Mouse (Mus musculus) 3134 (cell line): ENCODE results near the gene Tnnt1.

Source experiments
- DNase-seq: peaks from one replicate; pipeline ENCODE4 v3.0.0-alpha.2; 2011; ENCODE audit warnings: low spot score; ENCODE audit not compliant: insufficient read length; ENCODE audit errors: extremely low read depth

The Tnnt1 gene

DNA sequence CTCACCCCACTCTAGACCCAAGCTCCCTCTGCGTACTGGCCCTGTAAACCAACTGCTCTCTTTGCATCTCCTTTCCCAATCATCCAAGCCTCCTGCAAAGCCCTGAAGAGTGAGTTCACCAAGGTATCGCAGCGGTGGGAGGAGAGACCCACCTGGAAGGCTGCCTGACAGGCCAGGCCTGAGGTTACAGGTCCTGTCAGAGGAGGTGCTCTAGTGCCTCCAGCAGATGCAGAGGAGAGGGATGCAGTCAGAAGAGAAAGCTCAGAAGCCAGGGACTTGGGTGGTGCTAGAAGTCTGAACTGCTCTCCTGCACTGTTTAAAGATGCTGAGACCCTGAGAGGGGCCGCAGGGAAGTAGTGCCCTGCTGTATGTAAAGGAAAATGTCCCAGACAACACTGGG is 17.1 kb downstream of the Tnnt1 start:
- no peak for DNase-seq

DNA sequence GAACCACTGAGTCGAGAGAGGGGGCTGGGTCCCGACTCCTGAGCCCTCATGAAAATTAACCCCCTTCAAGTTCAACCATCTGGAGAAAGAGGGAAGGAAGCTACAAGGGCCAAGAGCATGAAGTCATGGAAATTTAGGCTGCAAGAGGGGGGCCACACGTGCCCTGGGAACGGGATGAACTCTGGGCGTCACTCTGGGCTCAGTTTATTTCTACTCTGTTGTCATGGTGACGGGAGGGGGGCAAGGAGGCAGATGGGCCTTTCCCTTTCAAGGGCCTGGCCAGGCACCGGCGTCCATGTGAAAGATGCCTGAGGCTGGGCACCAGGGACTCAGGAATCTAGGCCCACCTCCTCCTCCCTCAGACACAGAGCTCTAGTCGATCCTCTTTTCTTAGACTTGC is 17.9 kb downstream of the Tnnt1 start:
- DNase-seq, result no peak

GRCm38 (mm10) chr7:4497271-4497903 is 18.8 kb downstream of the Tnnt1 start:
- DNase-seq, result no peak

DNA sequence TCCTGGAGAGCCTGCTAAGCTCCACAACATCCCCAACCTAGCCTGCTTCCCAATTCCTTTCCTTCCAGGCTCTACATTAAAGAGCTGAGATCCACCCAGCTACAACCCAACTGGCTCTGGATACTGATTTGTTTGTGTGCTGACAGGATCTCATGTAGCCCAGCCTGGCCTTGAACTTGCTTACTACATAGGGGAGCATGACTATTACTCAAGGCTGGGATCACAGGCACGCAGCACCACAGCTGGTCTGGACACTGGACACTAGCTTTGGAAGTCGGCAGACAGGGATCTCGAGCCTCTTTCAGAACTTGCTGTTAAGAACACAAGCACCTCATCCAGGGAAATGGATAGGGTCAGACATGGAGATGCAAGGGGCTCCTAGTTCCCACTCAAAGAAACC is 19.7 kb downstream of the Tnnt1 start:
- DNase-seq, result no peak

- DNase-seq, result no peak
Measured at GRCm38 (mm10) chr7:4493991-4494390, 22.2 kb downstream of the Tnnt1 start.

- no peak for DNase-seq
Measured at GRCm38 (mm10) chr7:4492284-4493224, 23.6 kb downstream of the Tnnt1 start.

GRCm38 (mm10) chr7:4491308-4491707 is 24.9 kb downstream of the Tnnt1 start:
- DNase-seq, result no peak

GRCm38 (mm10) chr7:4482281-4482680 is 33.9 kb downstream of the Tnnt1 start:
- no peak for DNase-seq

- no peak for DNase-seq
Measured at GRCm38 (mm10) chr7:4479674-4480073, 36.5 kb downstream of the Tnnt1 start.

DNA sequence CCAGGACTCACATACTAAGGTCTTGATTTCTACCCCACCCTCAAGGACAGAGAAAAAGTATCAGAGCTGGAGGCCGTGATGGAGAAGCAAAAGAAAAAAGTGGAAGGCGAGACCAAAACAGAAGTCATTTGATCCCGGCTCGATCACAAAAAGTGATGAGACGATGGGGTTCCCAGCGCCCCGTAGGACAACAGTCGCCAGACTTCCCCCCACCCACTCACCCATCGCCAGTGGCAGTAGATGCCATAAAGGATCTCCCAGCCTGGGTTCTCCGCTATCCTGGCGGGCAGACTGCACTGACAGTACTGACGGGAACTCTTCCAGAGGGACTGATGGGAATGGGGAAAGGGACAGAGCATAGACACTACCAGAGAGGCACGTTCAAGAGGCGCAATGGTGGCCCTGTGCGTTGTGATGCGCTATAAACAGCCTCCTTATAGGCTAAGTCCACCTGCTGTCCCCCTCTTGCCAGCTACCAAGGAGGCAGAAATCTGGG is 37.3 kb downstream of the Tnnt1 start:
- DNase-seq, result no peak

- DNase-seq, result no peak
Measured at GRCm38 (mm10) chr7:4478021-4478795, 38.0 kb downstream of the Tnnt1 start.

GRCm38 (mm10) chr7:4473940-4474339 is 42.2 kb downstream of the Tnnt1 start:
- no peak for DNase-seq

DNA sequence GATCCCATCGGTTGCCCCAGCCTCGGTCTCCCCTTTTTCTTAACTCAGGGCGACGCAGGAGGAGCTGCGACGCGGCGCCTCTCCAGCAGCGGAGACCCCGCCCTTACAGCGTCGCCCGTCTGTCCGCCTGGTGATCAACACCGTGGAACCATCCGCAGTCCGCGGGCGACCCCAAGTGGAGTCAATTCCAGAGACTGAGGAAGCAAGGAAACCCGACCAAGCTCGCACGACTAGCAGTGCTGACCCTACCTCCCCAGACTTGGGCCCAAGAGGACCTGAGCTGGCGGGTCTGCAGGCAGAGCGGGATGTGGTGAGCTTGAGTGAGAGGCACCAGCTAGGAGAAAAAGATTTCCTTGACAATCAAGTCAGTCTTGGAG is 45.0 kb downstream of the Tnnt1 start:
- no peak for DNase-seq

DNA sequence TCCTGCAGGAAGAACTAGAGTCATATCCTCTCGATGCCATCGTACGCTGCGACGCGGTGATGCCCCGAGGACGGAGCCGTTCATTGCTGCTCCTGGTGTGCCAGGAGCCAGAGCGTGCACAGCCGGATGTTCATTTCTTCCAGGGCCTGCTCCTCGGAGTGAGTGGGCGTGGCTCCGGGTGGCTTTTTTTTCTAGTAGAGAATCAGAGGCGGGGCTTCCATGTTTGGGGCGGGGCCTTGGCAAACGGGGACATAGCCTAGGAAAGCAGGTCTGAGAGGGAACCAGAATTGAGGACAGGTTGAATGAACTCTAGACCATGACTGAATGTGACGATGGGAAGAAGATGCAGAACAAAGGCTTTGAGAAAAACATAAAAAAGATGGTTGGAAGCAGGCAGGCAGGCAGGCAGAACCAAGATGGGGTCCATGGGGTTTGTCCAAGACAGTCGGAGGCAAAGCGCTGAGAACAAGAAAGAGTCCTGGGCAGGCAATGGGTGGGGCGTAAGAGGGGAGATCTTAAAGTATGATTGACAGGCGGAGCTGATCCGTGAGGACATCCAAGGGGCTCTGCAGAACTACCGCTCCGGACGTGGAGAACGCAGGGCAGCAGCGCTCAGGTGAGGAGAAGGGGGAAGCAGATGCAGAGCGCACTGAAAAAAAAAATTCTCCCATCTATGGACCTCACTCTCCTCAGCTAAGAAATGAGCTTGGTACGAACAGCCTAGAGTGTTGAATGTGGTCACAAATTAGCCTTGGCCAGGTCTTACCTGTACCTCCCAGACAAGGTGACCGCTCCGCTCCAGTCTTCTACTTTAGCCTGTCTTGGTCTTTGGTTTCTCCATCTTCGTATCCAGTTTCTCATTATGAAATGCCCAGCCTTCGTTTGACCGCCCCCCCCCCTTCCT is 45.7 kb downstream of the Tnnt1 start:
- DNase-seq, result no peak

GRCm38 (mm10) chr7:4467801-4468200 is 48.4 kb downstream of the Tnnt1 start:
- no peak for DNase-seq

- DNase-seq, result no peak
Measured at GRCm38 (mm10) chr7:4464194-4464824, 51.9 kb downstream of the Tnnt1 start.

- no peak for DNase-seq
Measured at GRCm38 (mm10) chr7:4460576-4461434, 55.4 kb downstream of the Tnnt1 start, which contains the start of gene Eps8l1. Eps8l1 (plus strand) TSS chr7:4460674.
